Mouse (Mus musculus) activated CD4-positive, CD25-positive, alpha-beta regulatory T cell, adult 4 months (primary cell): ENCODE measurements around the gene Mpg. TPM values are rescaled to one million over a fixed set of nuclear protein-coding genes. Genes with fewer than 3 reads are reported as not detected.
A peak's percentile ranks its signal among the peaks of the same experiment; 100 is the strongest.
"Not testable (repeated sequence)": the region's sequence is repeated elsewhere in the genome, so short reads cannot be mapped to it uniquely, and the experiment has no call there.

Experiments
- ATAC-seq: one replicate; pipeline ENCODE4 v1.8.0; 2017
- polyA plus RNA-seq, 2 experiments: library from polyadenylated mRNA; unstranded; fragments of 100-300 nt; shearing (Covaris generic); gene quantifications; one replicate each; pipeline ENCODE4 v1.2.1; 2017

Mpg gene
- 10 to 100 TPM; 34.8 to 35.0 TPM for polyA plus RNA-seq

DNA sequence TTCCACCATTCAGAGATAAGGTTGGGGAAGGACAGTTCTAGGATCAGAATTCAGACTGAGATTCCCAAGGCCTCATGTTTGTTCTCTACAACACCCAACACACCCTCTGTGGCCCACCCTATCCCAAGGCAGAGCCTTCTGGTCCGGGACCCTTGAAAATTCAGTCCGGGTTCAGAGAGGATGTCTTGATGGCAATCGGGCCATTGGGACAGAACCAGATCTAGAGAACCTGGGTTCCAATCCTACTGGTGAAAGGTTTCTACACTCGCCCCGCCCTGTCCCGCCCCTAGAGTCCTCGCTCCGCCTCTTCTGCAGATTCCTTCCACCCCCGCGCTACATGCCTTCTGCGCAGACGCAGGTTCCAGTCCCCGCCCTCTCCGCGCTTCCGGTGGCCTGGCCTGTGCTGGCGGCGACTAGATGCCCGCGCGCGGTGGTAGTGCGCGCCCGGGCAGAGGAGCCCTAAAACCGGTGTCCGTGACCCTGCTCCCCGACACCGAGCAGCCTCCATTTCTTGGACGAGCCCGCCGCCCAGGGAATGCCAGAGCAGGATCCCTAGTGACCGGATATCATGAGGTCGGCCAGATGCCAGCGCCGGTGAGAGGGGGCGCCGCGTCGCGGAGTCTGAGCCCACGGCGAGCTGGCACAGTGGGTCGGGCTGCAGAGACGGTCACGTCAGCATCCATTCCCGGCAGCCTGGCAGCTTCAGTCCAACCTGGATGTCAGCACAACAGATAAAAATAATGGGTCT lies at the start of gene Mpg:
Mpg (plus strand) TSS at position 382 of the 748 bp plus-strand sequence.
- peak; percentile 87 for ATAC-seq

DNA sequence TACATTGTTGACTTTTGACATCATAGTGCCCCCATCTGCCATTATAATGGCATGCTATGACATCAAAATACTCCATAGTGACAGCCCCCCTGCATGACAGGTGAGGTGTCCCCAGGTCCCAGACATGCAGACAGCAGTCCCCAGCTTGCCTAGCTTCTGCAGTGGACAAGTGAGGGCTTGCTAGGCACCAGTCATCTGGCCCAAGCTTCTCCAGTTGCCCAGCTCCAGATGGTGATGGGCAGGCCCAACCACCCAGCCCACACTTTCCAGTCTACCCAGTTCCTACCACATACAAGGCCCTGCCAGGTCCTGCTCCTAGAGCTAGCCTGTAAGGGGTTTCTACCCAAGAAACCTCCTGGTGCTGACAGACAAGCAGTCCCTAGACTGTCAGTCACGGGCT lies 47.8 kb upstream of the Mpg start:
- no peak for ATAC-seq

DNA sequence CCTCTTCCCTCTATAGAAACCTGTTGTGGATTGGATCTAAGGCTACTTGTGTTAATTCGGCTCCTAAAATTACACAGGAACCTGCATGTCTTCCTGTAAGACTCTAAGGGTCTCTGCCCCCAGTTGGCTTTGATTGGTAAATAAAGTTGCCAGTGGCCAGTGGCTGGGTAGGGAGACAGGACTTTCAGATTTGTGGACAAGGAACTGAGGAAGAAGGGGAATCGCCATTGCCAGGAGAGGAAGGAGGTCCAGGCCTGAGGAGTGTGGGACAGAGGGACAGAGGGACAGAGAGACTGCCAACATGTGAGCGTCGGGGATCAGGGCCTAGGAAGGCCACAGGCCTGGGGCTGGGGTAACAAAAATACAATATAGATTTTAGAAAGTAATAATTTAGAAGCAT lies 45.1 kb upstream of the Mpg start:
- no peak for ATAC-seq

DNA sequence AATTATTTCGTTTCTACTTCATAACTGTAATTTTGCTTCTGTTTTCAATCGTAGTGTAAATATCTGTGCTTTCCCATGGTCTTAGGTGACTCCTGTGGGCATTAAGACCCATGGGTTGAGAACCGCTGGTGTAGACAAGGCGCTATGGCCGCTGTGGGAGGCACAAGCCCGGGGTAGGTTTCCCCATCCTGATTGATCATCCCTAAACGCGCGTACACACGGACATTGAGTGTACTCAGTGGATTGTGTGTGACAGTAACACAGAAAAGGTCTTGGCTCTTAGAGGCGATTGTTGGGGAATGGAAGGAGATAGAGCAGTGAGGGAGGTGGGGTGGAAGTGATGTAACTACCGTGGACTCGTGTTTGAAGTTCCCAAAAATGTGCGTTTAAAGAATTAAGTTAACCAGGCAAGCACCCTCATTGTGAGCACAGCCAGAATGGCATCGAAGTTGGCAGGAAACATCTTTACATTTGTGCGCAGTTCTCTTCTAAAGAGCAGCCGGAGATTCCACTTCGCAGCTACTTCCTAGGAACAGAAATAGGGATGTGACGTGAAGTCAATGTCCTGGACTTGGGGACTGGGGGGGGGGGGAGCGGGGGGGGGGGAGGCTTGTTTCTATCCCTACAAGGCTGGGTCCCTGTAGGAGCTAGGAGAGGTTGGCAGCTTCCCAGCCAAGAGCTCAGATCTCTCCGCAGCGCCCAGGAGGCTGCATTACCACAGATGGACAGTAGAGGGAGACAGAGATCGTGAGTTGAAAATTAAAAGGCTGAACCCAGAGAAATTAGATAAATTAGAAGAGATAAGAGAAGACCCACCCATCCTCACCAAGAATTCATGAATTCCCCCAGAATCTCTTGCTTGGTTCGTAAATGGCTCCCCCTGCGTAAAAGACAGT lies 44.1 kb upstream of the Mpg start:
- ATAC-seq = no peak

DNA sequence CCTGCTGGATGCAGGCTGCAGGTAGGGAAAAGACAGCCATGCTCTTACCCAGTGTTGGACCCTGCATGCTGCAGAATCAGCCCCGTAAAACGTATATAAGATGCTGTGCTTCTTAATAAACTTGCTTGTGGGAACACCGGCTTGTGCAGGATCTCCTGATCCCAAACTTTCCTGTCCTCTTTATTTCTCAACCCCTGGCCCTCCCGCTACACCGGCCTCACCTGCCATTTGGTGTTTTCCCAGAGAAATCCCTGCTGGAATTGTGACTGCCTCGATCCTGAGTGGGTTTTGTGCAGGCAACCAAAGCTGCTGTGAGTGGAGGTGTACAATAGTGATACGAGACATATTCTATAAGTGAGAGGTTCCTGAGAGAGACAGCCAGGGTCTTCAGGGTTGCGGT lies 41.8 kb upstream of the Mpg start:
- ATAC-seq = no peak

DNA sequence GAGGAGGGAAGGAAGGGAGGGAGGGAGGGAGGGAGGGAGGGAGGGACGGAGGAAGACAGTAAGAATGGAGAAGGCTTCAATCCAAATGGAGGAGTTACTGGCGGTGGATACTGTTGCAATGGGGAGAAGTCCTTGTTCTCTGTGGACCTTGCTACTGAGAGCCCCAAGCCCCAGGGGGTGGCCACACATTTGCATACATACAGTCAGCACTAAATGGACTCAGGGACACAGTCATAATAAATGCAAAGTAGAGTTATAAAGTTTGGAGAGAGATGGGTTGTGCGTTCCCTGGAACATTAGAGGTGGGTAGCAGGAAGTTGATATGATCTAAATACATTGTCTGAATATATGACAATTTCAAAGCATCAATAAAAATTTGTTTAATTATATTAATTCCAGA lies 40.3 kb upstream of the Mpg start:
- ATAC-seq = no peak

DNA sequence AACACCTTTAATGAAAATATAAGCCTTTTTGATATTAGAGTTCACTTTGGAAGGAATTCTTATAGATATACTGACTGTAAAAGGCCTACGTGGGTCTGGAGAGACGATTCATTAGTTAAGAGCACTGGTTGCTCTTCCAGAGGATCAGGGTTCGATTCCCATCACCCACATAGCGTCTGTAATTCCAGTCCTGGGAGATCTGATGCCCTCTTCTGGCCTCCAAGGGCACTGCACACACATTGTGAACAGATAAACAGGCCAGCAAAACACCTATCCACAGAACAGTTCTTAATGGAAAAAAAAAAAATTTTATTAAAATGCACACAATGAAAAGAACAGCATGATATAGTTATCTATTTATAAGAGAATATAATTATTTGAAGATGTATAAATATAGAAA lies 39.0 kb upstream of the Mpg start:
- ATAC-seq = no peak

DNA sequence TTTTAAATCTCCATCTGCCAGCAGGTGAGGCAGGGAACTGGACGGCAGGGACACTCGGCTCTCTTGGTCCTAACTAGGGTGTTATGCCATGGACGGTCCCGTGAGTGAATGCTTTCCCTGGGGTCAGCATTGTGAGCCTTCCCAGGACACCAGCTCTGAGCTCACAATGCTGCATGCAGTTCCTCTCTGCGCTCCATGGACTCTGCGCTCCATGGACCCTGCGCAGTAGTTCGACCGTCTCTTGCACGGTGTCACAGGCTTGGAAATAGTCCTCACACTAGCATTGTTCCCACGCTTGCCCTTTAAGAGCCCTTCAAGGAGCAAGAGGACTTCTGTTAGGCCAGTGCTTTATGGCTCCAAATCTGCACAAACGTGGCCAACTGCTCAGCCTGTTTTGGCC lies 37.4 kb upstream of the Mpg start:
- ATAC-seq = no peak

DNA sequence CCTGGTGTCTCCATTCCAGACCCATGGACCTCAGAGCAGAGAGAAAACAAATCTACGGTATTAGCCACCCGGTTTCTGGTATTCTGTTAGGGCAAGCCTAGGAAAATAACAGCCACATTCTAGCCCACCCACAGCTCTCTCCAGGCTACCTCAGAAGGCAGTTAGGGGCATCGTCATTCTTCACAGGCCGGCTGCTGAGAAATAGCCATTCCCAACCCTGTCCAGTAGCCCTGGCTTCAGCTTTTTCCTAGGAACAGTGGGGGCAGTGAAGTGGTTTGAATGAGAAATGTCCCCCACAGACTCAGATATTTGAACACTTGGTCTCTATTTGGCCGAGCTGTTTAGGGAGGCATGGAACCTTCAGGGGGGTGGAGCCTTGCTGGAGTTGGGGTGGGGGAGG lies 36.9 kb upstream of the Mpg start:
- ATAC-seq = no peak

DNA sequence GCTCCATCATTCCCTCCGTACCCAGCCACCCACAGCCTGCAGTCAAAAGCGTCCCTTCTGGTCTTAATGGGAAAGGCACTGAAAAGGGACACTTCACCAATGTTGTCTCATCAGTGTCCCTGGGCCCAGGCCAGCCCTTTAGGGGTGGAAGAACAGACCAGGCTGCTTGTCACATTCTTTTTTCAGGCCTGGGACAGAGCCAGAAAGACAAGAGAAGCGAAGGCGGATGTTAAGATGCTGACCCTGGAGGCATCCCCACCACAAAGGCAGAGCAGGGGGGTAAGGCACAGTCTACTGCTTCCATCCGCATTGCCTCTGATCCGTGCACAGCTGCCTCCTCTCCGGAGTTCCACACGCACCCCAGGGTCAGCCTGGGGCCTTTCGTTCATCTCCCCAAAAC lies 36.2 kb upstream of the Mpg start:
- no peak for ATAC-seq

DNA sequence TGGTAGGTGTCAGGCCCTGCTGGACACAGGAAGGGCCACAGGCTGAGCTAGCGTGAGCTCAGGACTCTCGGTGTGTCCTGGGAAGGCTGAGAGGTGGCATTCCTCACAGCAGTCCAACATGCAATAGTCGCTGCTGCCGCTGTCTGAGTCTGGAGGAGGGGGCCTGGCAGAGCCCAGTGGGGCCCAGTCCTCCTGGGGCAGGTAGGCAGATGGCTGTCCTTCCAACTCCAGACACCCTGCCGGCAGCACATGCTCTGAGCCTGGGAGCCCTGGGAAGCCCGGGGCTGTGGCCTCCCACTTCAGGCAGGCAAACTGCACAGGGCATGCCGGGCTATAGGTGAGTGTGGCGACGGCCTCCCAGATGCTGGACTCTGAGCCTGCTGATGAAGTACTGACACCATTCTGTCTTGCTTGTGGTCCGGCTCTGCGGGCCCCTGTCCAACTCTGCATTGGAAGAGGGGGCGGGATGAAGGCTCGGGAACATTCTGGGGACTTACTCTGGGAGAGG lies 35.6 kb upstream of the Mpg start:
- ATAC-seq = no peak

DNA sequence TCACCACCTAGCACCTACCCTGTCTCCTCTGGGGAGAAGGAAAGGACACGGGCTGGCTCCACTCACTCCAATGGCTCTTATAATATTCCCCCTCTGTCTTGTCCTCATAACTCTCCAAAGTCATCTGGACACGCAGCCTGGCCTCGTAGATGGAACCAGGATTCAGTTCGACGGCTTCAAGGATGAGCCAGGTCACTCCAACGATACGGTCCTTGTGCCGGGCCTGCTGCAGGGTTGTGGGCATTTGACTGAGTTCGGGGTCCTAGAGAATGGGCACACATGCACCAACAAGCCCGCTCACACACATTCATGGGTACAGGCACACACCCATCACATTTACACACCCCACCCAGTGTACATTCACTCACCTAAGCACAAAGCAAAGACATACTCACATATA lies 33.1 kb upstream of the Mpg start:
- no peak for ATAC-seq

DNA sequence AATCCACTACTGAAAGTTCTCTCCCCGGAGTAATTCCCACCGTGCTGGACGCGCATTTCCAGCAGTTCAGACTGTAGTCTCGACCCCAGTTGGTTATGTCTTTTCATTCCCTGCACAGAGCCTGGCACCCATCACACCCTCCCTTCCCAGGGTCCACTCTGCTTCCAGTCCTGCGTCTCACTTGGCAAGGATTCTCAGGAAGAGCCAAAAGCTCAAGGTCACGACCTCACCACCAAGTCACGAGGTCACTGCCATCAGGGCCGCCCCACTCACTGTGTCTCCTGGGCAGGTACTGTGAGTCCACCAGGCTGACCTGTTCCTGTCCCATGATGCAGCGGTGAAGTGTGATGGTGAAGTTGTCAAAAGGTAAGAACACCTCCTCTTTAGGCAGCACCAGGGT lies 32.2 kb upstream of the Mpg start:
- no peak for ATAC-seq

DNA sequence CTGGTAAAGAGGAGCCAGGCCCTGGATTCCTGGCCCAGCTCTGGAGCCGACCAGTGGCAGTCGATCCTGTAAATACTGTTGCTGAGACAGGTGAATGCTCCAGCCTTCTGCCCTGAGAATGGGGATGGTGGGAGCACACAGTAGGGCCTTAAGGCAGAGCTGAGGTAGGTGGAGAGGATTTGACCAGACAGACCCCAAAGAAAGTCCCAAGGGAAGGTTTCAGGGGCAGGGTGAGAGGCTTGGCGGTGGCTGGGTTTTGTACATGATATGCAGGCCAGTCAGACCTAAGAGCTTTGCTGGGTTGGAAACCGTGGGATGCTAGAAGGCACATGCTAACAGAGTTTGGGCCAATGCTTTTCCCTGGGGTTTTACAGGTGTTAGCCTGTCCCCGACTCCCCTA lies 31.7 kb upstream of the Mpg start:
- ATAC-seq = no peak

DNA sequence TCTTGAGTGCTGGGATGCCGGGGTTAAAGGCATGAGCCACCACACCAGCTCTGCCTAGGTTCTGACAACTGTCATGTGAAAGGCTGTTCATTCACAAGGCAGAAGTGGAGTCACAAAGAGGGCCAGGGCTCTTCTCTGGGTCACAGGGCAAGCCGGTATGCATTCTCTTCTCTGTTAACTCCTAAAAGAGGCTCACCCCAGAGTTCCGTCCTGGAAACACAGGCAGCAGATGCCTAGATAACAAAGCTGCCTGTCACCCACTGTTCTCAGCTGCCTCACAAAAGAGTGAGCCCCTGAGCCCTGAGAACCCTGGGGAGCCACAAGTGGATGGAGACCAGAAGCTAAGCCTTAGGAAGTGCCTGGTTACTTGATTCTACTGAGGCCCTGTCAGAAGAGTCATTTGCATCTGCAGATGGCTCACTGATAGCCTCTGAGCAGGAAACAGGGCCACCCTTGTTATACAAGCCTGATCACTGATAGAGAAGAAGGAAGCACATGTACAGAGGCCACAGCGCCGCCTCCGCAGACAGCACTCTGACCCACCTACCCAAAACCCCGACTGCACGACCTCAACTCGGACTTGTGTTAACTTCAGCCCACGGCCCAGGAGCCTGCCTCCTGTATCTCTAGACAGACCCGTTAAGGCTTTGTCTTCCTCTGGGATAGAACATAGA lies 30.3 kb upstream of the Mpg start:
- ATAC-seq = peak; percentile 67

DNA sequence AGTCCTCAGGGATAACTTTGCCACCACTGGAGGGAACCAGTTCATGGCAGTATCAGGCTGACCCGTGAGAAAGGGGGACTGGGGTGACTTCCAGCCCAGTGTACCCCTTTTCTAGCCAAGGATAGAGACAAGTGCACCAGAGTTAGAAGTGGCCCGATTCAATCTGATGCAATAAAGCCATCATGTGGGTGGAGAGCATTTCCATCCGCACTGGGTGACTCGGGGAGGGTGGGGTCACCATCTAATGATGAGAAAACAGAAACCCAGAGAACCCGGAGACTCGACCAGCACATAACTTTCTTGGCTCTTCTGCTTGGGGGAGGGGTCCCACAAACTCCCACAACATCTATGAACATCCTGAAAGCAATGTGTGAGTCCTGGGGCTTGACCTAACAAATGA lies 29.6 kb upstream of the Mpg start:
- no peak for ATAC-seq

DNA sequence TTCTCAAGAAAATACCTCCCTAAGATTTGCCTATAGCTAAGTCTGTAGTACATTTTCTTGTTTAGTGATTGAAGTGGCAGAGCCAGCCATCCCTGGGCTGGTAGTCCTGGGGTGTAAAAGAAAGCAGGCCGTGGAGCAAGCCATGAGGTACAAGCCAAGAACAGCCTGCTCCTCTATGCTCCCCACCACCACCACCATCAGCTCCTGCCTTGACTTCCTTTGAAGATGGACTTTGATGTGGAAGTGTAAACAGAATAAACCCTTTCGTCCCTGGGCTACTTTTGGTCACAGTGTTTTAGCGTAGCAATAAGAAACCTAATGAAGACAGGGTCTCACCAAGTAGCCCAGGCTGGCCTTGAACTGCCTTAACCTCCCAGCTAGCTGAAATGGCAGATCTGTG lies 28.5 kb upstream of the Mpg start:
- no peak for ATAC-seq

DNA sequence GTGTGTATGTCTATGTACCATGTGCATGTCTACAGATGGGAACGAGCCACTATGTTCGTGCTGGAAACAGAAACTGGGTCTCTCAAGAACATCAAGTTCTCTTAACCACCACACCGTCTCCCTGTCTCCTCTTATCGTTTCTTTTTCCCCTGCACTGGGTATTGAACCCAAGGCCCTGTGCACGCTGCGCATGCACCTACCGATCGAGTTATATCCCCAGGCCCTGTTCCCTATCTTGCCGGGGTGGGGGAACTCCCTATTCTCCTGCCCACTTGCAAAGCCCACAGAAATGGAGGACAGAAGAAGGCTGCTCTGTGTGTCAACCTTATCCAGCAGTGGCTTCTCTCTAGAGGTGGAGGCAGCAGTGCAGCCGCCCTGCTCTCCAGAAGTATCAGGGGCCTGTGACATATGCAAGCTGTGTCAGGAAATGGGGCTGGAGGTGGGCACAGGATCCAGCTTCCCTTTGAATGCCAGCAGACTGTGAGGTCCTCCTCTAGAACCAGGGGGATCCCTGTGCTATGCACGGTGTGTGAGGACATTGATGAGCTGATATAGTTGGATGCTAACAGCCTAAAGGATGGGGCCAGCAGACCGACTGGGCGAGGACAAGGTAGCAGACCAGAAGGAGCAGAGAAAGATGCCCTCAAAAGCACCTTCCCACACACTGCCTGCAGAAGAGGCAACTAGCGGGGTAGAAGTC lies 27.9 kb upstream of the Mpg start:
- ATAC-seq = no peak

DNA sequence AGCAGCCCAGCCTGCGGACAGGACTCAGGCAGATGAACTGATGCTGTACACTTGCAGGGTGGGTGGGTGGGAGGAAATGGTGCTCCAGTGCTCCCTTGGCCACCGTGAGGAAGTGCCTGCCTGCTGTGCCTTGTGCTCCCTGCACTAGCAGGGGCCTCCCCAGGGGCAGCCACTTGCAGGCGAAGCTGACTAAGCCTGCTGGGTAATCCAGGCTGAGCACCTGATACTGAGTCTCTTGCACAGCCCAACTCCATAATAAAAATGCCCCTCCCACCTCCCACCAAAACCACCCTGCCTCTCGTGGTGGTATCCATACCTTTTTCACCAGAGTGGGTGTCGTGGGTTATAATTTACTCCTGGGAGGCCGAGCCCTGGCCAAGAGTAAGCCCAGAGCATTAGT lies 27.1 kb upstream of the Mpg start:
- ATAC-seq = no peak

DNA sequence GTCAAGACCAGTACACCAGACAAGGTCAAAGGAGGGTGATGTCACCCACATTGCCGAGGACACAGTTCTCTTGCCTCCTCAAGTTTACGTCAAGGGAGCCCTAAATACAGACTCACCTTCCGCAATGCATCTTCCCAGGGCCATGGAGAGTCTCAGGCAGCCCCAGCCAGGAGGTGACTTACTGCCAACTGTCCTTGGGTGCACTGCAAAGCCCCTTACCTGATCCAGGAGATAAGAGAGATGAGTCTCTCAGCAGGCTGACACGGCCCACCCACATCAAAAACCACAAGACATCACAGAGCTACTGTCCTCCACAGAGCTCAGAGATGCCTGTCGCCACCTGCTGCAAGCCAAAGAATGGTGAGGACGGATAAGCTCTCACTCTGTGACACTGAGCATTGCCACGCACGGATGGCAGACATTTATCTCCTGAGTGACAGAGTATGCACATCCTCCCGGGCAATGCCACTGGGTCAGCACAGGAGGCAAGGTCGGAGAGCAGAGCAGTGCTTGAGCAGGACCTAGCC lies 26.2 kb upstream of the Mpg start, which contains the start of gene Il9r:
Il9r (minus strand) TSS at position 205 of the 527 bp plus-strand sequence.
- ATAC-seq = peak; percentile 34

DNA sequence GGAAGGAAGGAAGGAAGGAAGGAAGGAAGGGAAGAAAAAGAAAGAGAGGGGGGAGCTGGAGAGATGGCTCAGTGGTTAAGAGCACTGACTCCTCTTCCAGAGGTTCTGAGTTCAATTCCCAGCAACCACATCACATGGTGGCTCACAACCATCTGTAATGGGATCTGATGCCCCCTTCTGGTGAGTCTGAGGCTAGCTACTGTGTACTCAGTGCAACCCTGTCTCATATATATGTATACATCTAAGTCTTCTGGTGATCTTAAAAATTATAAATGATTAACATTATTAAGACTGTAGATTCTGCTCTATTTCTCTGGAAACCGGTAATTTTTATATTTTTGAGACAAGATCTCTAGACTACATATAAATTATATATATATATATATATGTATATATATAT lies 25.3 kb upstream of the Mpg start:
- ATAC-seq = not testable (repeated sequence)
